Mouse (Mus musculus) c-Kit-positive CD71-negative TER-119-negative erythroid progenitor cells, embryonic 14.5 days (primary cell): ENCODE measurements at regions not wholly inside any gene's neighbourhood (a gene's known extent, or its start where the extent isn't known, plus 50 kb on each side); places are given as distances from the start of the nearest gene placed in this dataset.

ENCODE experiments used
- DNase-seq: peaks from one replicate; pipeline ENCODE4 v3.0.0-alpha.2; 2013; ENCODE audit warnings: low read depth

- no peak for DNase-seq
These were observed 51.2 kb upstream of the Pitx1 start for GRCm38 (mm10) chr13:55887099-55887736.
